Mouse (Mus musculus) erythroblast, embryonic 14.5 days (primary cell): ENCODE data around the gene Invs.

ENCODE experiments used
- GATA1 ChIP-seq: IDR thresholded peaks from 2 replicates; pipeline ENCODE4 v1.6.1; 2012; ENCODE audit warnings: low read length, inconsistent platforms, mixed read lengths
- TAL1 ChIP-seq: IDR thresholded peaks from 3 replicates; pipeline ENCODE4 v1.6.1; 2012; ENCODE audit warnings: low read length, inconsistent platforms, mixed read lengths

DNA sequence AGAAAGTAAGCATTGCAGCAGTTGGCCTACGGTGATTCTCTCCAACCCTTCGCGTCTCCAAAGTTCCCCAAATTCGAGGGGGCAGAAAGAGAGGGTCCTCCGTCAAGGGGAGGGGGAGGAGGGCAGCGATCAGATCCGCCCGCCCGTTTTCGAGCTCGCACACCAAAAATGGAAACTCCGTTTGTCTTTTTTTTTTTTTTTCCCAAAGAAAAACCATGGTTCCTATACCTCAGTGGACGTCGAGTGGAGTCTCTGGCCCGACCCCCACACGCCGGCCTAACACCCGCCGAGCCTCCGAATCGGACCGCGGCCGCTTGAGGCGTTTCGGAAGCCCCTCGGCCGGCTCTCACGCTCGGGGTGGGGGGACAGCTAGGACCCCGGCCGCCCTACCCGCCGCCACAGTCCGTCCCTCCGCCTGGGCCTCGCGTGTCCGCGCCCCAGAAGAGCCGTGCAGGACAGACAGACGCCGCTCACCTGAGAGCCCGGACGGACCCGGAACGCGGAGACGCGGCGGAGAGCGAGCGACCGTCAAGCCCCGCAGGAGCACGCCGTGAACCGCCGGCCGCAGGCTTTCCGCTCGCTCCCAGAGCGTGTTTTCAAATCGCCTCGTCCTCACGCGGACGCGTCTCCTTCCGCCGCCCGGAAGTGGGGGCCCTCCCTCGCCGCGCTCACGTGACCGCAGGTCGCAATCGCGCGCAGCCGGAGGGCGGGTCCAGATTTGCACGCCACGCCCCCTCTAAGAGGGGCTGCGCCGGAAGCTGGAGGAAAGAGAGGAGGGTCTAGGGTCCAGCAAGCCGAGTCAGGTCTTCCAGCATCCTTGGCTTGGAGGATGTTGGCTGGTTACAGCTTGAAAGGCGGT, 193.5 kb downstream of the Invs start, which contains the start of gene Tex10:
- TF ChIP-seq GATA1 (no peak), TAL1 (no peak)
